Mouse (Mus musculus) urinary bladder, adult 2 months (tissue): ENCODE measurements at regions not wholly inside any gene's neighbourhood (a gene's known extent, or its start where the extent isn't known, plus 50 kb on each side); places are given as distances from the start of the nearest gene placed in this dataset.
"Not testable (repeated sequence)": the region's sequence is repeated elsewhere in the genome, so short reads cannot be mapped to it uniquely, and the experiment has no call there.

Experiments
- DNase-seq: peaks from one replicate; pipeline ENCODE4 v3.0.0; 2022; ENCODE audit warnings: low spot score

- no peak for DNase-seq
Observed at GRCm38 (mm10) chr3:8163030-8163429, 1446.9 kb downstream of the Zfp704 start.

GRCm38 (mm10) chr3:8161997-8162756 lies 1447.7 kb downstream of the Zfp704 start:
- no peak for DNase-seq

- DNase-seq: no peak
Observed at GRCm38 (mm10) chr3:8143016-8143415, 1466.9 kb downstream of the Zfp704 start.

GRCm38 (mm10) chr3:8142190-8142589 lies 1467.7 kb downstream of the Zfp704 start:
- no peak for DNase-seq

GRCm38 (mm10) chr3:8141664-8142084 lies 1468.2 kb downstream of the Zfp704 start:
- no peak for DNase-seq

- DNase-seq: not testable (repeated sequence)
Observed at GRCm38 (mm10) chr3:8123641-8124040, 1486.2 kb downstream of the Zfp704 start.

GRCm38 (mm10) chr3:8123141-8123540 lies 1486.7 kb downstream of the Zfp704 start:
- no peak for DNase-seq

- no peak for DNase-seq
Observed at GRCm38 (mm10) chr3:8098291-8098690, 1478.0 kb upstream of the 1700008P02Rik start.

- no peak for DNase-seq
Observed at GRCm38 (mm10) chr3:8084749-8085148, 1464.5 kb upstream of the 1700008P02Rik start.

GRCm38 (mm10) chr3:8053711-8054110 lies 1433.5 kb upstream of the 1700008P02Rik start:
- DNase-seq: no peak

- no peak for DNase-seq
Observed at GRCm38 (mm10) chr3:8051167-8051566, 1430.9 kb upstream of the 1700008P02Rik start.

GRCm38 (mm10) chr3:8049706-8050105 lies 1429.5 kb upstream of the 1700008P02Rik start:
- DNase-seq: no peak

- no peak for DNase-seq
Observed at GRCm38 (mm10) chr3:8046348-8046747, 1426.1 kb upstream of the 1700008P02Rik start.

GRCm38 (mm10) chr3:8036697-8037096 lies 1416.5 kb upstream of the 1700008P02Rik start:
- DNase-seq: no peak

- no peak for DNase-seq
Observed at GRCm38 (mm10) chr3:8035091-8035729, 1415.0 kb upstream of the 1700008P02Rik start.

GRCm38 (mm10) chr3:8026325-8027017 lies 1406.2 kb upstream of the 1700008P02Rik start:
- DNase-seq: no peak

GRCm38 (mm10) chr3:8022654-8023053 lies 1402.4 kb upstream of the 1700008P02Rik start:
- DNase-seq: no peak

- no peak for DNase-seq
Observed at GRCm38 (mm10) chr3:8017489-8017888, 1397.2 kb upstream of the 1700008P02Rik start.

GRCm38 (mm10) chr3:8016945-8017344 lies 1396.7 kb upstream of the 1700008P02Rik start:
- DNase-seq: no peak

- no peak for DNase-seq
Observed at GRCm38 (mm10) chr3:8009966-8010365, 1389.7 kb upstream of the 1700008P02Rik start.

- DNase-seq: no peak
Observed at GRCm38 (mm10) chr3:8006708-8007395, 1386.6 kb upstream of the 1700008P02Rik start.

GRCm38 (mm10) chr3:8006273-8006672 lies 1386.0 kb upstream of the 1700008P02Rik start:
- no peak for DNase-seq
